Mouse (Mus musculus): ENCODE data around the gene Slc24a2. TPM values are rescaled to one million over a fixed set of nuclear protein-coding genes. Genes with fewer than 3 reads are reported as not detected.

The Slc24a2 gene
- polyA plus RNA-seq, 1 experiment from 2014 or later: 0.99 TPM

DNA sequence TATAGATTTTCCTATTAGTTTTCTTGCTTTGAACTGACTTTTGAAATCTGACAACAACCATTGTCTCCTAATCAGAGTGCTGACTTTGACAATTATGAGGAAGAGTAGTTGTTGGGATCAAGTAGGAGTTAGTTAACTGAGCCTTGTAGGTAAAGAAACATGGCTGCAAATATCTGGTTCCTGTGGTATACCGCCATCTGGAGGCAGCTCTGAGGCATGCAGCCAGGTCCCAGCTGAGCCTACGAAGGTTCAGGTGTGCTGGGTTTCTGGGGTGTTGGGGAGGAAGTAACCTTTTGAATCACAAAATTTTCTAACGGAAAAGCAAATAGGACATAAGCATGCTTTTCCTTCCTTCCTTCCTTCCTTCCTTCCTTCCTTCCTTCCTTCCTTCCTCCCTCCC is 237.8 kb downstream of the Slc24a2 start:
- Histone ChIP-seq H3K27me3 (replicated peaks) (no peaks in the 10 kb centered on the region), H3K4me2 (replicated peaks) (no peak overlapping the region), H3K27ac (no peak overlapping the region), H3K4me3 (no peak overlapping the region), H3K9ac (no peak overlapping the region), H3K36me3 (no peaks in the 10 kb centered on the region), H3K4me1 (peaks cover 5% of the 10 kb centered on the region; the same call in 1 of the 2 replicates), H3K9me3 (no peaks in the 10 kb centered on the region)
- ATAC-seq (ENCODE audit: low FRiP score, low read depth): no peak
- 66% methylated on average over 3 of the region's 3 CpGs for WGBS

- Histone ChIP-seq H3K27ac (no peak overlapping the region), H3K4me1 (peaks cover 5% of the 10 kb centered on the region; the same call in 1 of the 2 replicates), H3K9ac (no peak overlapping the region), H3K4me3 (no peak overlapping the region), H3K36me3 (no peaks in the 10 kb centered on the region), H3K4me2 (replicated peaks) (no peak overlapping the region), H3K27me3 (replicated peaks) (no peaks in the 10 kb centered on the region), H3K9me3 (no peaks in the 10 kb centered on the region)
- WGBS: 41% methylated on average over 6 of the region's 6 CpGs
- 0 out of 2 replicates have a peak, but pooled peaks have one; percentile 48 for ATAC-seq (ENCODE audit: low FRiP score, low read depth)
These were observed 241.0 kb downstream of the Slc24a2 start for GRCm38 (mm10) chr4:86989301-86989700.

- no peak for ATAC-seq (ENCODE audit: low FRiP score, low read depth)
- no peaks in the 10 kb centered on the region for H3K27me3 ChIP-seq (replicated peaks)
- no peaks in the 10 kb centered on the region for H3K9me3 ChIP-seq
- peaks cover 5% of the 10 kb centered on the region; the same call in 1 of the 2 replicates for H3K4me1 ChIP-seq
- no peak overlapping the region for H3K4me3 ChIP-seq
- H3K36me3 ChIP-seq: no peaks in the 10 kb centered on the region
- 87% methylated on average over 4 of the region's 4 CpGs for WGBS
- H3K4me2 ChIP-seq (replicated peaks): no peak overlapping the region
- no peak overlapping the region for H3K9ac ChIP-seq
- no peak overlapping the region for H3K27ac ChIP-seq
These were observed 242.4 kb downstream of the Slc24a2 start for GRCm38 (mm10) chr4:86987846-86988245.

GRCm38 (mm10) chr4:86977272-86977671 is 253.0 kb downstream of the Slc24a2 start:
- no peaks in the 10 kb centered on the region for H3K27me3 ChIP-seq (replicated peaks)
- no peak for ATAC-seq (ENCODE audit: low FRiP score, low read depth)
- no peaks in the 10 kb centered on the region for H3K9me3 ChIP-seq
- 89% methylated on average over 5 of the region's 5 CpGs for WGBS
- no peak overlapping the region for H3K27ac ChIP-seq
- no peak overlapping the region for H3K9ac ChIP-seq
- H3K4me1 ChIP-seq: no peaks in the 10 kb centered on the region
- no peak overlapping the region for H3K4me3 ChIP-seq
- H3K4me2 ChIP-seq (replicated peaks): no peak overlapping the region
- no peaks in the 10 kb centered on the region for H3K36me3 ChIP-seq

GRCm38 (mm10) chr4:86957576-86958411 is 272.5 kb downstream of the Slc24a2 start:
- Histone ChIP-seq H3K36me3 (no peaks in the 10 kb centered on the region), H3K4me3 (no peak overlapping the region), H3K4me1 (0 out of 2 replicates have a peak, but pooled peaks cover 2% of the 10 kb centered on the region), H3K4me2 (replicated peaks) (0 out of 2 replicates have a peak overlapping the region, but pooled peaks have one; percentile 24), H3K9ac (no peak overlapping the region), H3K9me3 (no peaks in the 10 kb centered on the region), H3K27ac (no peak overlapping the region), H3K27me3 (replicated peaks) (no peaks in the 10 kb centered on the region)
- ATAC-seq (ENCODE audit: low FRiP score, low read depth): peak; percentile 82
- WGBS: 40% methylated on average over 14 of the region's 14 CpGs

- no peak for ATAC-seq (ENCODE audit: low FRiP score, low read depth)
These were observed 274.8 kb downstream of the Slc24a2 start for GRCm38 (mm10) chr4:86955448-86955847.

DNA sequence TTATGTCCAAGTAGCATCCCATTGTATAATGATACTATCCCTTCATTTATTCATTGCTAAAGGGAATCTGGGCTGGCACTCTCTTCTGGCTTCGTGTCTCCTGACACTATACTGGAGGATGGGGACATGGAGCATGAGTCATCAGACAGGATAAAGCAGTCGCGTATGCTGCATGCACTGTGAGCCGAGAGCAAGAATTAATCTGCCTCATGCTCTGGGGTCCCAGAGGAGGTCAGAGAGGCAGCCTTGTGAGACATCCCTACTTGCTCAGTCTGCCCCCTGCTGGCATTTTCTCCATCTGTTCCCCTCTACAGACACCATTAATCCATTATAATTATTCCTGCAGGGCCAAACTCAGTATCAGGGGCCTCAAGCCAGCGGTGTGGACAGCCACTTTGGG is 276.8 kb downstream of the Slc24a2 start:
- no peak overlapping the region for H3K4me3 ChIP-seq
- no peak for ATAC-seq (ENCODE audit: low FRiP score, low read depth)
- no peaks in the 10 kb centered on the region for H3K36me3 ChIP-seq
- H3K9ac ChIP-seq: no peak overlapping the region
- H3K4me1 ChIP-seq: 0 out of 2 replicates have a peak, but pooled peaks cover 2% of the 10 kb centered on the region
- no peaks in the 10 kb centered on the region for H3K27me3 ChIP-seq (replicated peaks)
- H3K4me2 ChIP-seq (replicated peaks): no peak overlapping the region
- H3K9me3 ChIP-seq: no peaks in the 10 kb centered on the region
- H3K27ac ChIP-seq: no peak overlapping the region
- 47% methylated on average over 5 of the region's 5 CpGs for WGBS

More at GRCm38 (mm10) chr4:86955448-86955847, 274.8 kb downstream of the Slc24a2 start:
- no peaks in the 10 kb centered on the region for H3K27me3 ChIP-seq (replicated peaks)
- H3K36me3 ChIP-seq: no peaks in the 10 kb centered on the region
- no peaks in the 10 kb centered on the region for H3K9me3 ChIP-seq
- H3K9ac ChIP-seq: no peak overlapping the region
- no peak overlapping the region for H3K4me3 ChIP-seq
- no peak overlapping the region for H3K27ac ChIP-seq
- 0 out of 2 replicates have a peak, but pooled peaks cover 2% of the 10 kb centered on the region for H3K4me1 ChIP-seq
- 89% methylated on average over 4 of the region's 4 CpGs for WGBS
- H3K4me2 ChIP-seq (replicated peaks): no peak overlapping the region

- WGBS: 97% methylated on average over 1 of the region's 1 CpGs
- no peaks in the 10 kb centered on the region for H3K4me1 ChIP-seq
- H3K36me3 ChIP-seq: no peaks in the 10 kb centered on the region
- H3K9ac ChIP-seq: no peak overlapping the region
- H3K4me2 ChIP-seq (replicated peaks): no peak overlapping the region
- no peak for ATAC-seq (ENCODE audit: low FRiP score, low read depth)
- H3K27ac ChIP-seq: no peak overlapping the region
- H3K27me3 ChIP-seq (replicated peaks): no peaks in the 10 kb centered on the region
- H3K4me3 ChIP-seq: no peak overlapping the region
- H3K9me3 ChIP-seq: no peaks in the 10 kb centered on the region
These were observed 281.5 kb downstream of the Slc24a2 start for GRCm38 (mm10) chr4:86948794-86949193.

DNA sequence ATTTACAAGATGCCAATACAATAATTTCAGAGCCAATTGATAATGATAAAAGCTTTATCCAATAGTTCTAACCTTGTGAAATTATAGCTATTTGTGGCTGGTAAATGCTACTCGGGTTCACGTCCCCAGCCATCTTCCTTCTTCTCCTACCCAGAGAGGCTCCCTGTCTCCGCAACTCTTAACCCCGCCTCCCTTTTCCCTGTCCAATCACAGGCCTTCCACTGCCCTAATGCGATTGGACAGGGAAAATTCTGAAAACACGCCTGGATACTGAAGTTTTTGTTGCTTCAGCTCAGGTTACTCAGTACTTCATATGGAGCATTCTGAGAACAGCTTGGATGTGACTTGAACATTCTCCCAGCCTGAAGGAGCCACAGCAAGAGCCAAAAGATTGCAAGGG is 287.0 kb downstream of the Slc24a2 start:
- Histone ChIP-seq H3K27me3 (replicated peaks) (no peaks in the 10 kb centered on the region), H3K4me1 (no peaks in the 10 kb centered on the region), H3K9me3 (no peaks in the 10 kb centered on the region), H3K9ac (no peak overlapping the region), H3K4me3 (no peak overlapping the region), H3K4me2 (replicated peaks) (no peak overlapping the region), H3K27ac (no peak overlapping the region), H3K36me3 (no peaks in the 10 kb centered on the region)
- WGBS: 56% methylated on average over 6 of the region's 6 CpGs
- ATAC-seq (ENCODE audit: low FRiP score, low read depth): no peak

GRCm38 (mm10) chr4:86942656-86943055 is 287.6 kb downstream of the Slc24a2 start:
- Histone ChIP-seq H3K27me3 (replicated peaks) (no peaks in the 10 kb centered on the region), H3K9me3 (no peaks in the 10 kb centered on the region), H3K9ac (no peak overlapping the region), H3K4me1 (no peaks in the 10 kb centered on the region), H3K36me3 (no peaks in the 10 kb centered on the region), H3K4me3 (no peak overlapping the region), H3K27ac (no peak overlapping the region), H3K4me2 (replicated peaks) (no peak overlapping the region)
- ATAC-seq (ENCODE audit: low FRiP score, low read depth): no peak
- WGBS: 92% methylated on average over 6 of the region's 6 CpGs

GRCm38 (mm10) chr4:86936706-86937105 is 293.6 kb downstream of the Slc24a2 start:
- Histone ChIP-seq H3K27me3 (replicated peaks) (no peaks in the 10 kb centered on the region), H3K4me3 (no peak overlapping the region), H3K27ac (no peak overlapping the region), H3K4me1 (no peaks in the 10 kb centered on the region), H3K36me3 (no peaks in the 10 kb centered on the region; the same call in 1 of the 2 replicates), H3K9me3 (no peaks in the 10 kb centered on the region), H3K4me2 (replicated peaks) (no peak overlapping the region), H3K9ac (no peak overlapping the region)
- WGBS: 46% methylated on average over 3 of the region's 3 CpGs
- no peak for ATAC-seq (ENCODE audit: low FRiP score, low read depth)

DNA sequence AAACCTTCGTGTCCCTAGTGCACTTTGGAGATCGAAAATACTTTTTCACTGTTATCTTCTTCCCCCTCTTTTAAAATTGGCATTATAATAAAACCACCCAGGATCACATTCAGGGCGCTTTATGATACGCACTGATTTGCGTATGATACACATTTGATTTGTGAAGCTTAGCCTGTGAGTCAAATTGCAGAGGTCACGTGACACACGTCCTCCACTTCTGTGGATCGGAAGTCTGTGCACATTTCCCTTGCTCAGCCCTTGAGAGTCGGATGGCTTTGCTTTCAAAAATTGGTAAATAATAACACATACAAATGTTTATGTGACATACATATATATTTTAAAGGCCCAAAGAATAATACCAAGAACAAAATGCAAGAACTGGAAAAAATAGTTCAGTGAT is 294.1 kb downstream of the Slc24a2 start:
- Histone ChIP-seq H3K4me2 (replicated peaks) (no peak overlapping the region), H3K9me3 (no peaks in the 10 kb centered on the region), H3K4me3 (no peak overlapping the region), H3K4me1 (no peaks in the 10 kb centered on the region), H3K9ac (no peak overlapping the region), H3K27ac (no peak overlapping the region), H3K27me3 (replicated peaks) (no peaks in the 10 kb centered on the region), H3K36me3 (no peaks in the 10 kb centered on the region; the same call in 1 of the 2 replicates)
- no peak for ATAC-seq (ENCODE audit: low FRiP score, low read depth)
- whole genome bisulfite sequencing: 95% methylated on average over 9 of the region's 9 CpGs
